Mouse (Mus musculus) C2C12 (cell line): ENCODE measurements around the gene Nhlh1.

Experiments
- CEBPB ChIP-seq: IDR thresholded peaks from one replicate; pipeline ENCODE4 v1.6.1; 2011; ENCODE audit warnings: low read depth, mild to moderate bottlenecking, control low read depth, moderate library complexity
- CTCF ChIP-seq: IDR thresholded peaks from one replicate; pipeline ENCODE4 v1.5.1; 2011; ENCODE audit not compliant: control insufficient read depth, insufficient read depth, insufficient read length
- MAX ChIP-seq: IDR thresholded peaks from one replicate; pipeline ENCODE4 v1.6.1; 2011; ENCODE audit warnings: mild to moderate bottlenecking, control low read depth
- USF1 ChIP-seq: IDR thresholded peaks from one replicate; pipeline ENCODE4 v1.6.1; 2011; ENCODE audit warnings: low read depth, mild to moderate bottlenecking, control low read depth, moderate library complexity

GRCm38 (mm10) chr1:172071556-172071955, 14.2 kb upstream of the Nhlh1 start:
- TF ChIP-seq CEBPB (no peak), CTCF (no peak), USF1 (no peak), MAX (no peak)
